Mouse (Mus musculus): ENCODE measurements at regions not wholly inside any gene's neighbourhood (a gene's known extent, or its start where the extent isn't known, plus 50 kb on each side); places are given as distances from the start of the nearest gene placed in this dataset.

GRCm38 (mm10) chr16:30000166-30000565 is 64.0 kb upstream of the Hes1 start:
- Histone ChIP-seq H3K4me1 (replicated peaks) (peaks cover 4% of the 10 kb centered on the region; the same call in 1 of the 2 replicates), H3K27me3 (no peaks in the 10 kb centered on the region), H3K4me3 (replicated peaks) (no peak overlapping the region), H3K4me2 (no peak overlapping the region), H3K9me3 (replicated peaks) (no peaks in the 10 kb centered on the region), H3K9ac (no peak overlapping the region), H3K27ac (replicated peaks) (no peak overlapping the region), H3K36me3 (replicated peaks) (no peaks in the 10 kb centered on the region)
- ATAC-seq (ENCODE audit: insufficient read depth) = no peak
- 64% methylated on average over 2 of the region's 2 CpGs for WGBS (ENCODE audit: insufficient replicate concordance)

- Histone ChIP-seq H3K9ac (no peak overlapping the region), H3K27ac (replicated peaks) (no peak overlapping the region), H3K4me3 (replicated peaks) (no peak overlapping the region), H3K9me3 (replicated peaks) (no peaks in the 10 kb centered on the region), H3K4me1 (replicated peaks) (peaks cover 4% of the 10 kb centered on the region), H3K4me2 (no peak overlapping the region), H3K27me3 (peaks cover 39% of the 10 kb centered on the region), H3K36me3 (replicated peaks) (no peaks in the 10 kb centered on the region)
- ATAC-seq (ENCODE audit: insufficient read depth) = no peak
- 27% methylated on average over 3 of the region's 3 CpGs for WGBS (ENCODE audit: insufficient replicate concordance)
Measured at GRCm38 (mm10) chr16:30005124-30005523, 59.1 kb upstream of the Hes1 start.

DNA sequence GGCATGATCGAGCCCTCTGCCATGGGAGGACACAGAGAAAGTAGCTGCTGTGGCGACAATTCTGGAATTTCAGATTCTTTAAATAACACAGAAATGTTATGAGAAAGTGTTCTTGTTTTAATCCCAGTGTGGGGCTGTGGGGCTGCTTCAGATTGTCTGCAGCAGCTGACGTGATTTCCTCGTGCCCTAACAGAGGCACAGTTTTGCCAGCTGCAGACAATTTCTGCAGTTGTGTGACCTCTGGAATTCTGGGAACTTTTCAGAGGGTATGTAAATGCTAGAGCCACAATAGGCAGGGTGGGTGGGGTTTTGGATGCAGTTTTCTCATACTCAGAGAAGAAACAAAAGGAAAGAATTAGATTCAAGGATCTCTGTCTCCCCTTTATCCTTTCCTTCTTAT is 57.4 kb upstream of the Hes1 start:
- Histone ChIP-seq H3K27me3 (peaks cover 48% of the 10 kb centered on the region), H3K4me3 (replicated peaks) (no peak overlapping the region), H3K9me3 (replicated peaks) (no peaks in the 10 kb centered on the region), H3K36me3 (replicated peaks) (no peaks in the 10 kb centered on the region), H3K27ac (replicated peaks) (no peak overlapping the region), H3K4me1 (replicated peaks) (peaks cover 4% of the 10 kb centered on the region), H3K4me2 (no peak overlapping the region), H3K9ac (no peak overlapping the region)
- 64% methylated on average over 4 of the region's 4 CpGs for WGBS (ENCODE audit: insufficient replicate concordance)
- no peak for ATAC-seq (ENCODE audit: insufficient read depth)

DNA sequence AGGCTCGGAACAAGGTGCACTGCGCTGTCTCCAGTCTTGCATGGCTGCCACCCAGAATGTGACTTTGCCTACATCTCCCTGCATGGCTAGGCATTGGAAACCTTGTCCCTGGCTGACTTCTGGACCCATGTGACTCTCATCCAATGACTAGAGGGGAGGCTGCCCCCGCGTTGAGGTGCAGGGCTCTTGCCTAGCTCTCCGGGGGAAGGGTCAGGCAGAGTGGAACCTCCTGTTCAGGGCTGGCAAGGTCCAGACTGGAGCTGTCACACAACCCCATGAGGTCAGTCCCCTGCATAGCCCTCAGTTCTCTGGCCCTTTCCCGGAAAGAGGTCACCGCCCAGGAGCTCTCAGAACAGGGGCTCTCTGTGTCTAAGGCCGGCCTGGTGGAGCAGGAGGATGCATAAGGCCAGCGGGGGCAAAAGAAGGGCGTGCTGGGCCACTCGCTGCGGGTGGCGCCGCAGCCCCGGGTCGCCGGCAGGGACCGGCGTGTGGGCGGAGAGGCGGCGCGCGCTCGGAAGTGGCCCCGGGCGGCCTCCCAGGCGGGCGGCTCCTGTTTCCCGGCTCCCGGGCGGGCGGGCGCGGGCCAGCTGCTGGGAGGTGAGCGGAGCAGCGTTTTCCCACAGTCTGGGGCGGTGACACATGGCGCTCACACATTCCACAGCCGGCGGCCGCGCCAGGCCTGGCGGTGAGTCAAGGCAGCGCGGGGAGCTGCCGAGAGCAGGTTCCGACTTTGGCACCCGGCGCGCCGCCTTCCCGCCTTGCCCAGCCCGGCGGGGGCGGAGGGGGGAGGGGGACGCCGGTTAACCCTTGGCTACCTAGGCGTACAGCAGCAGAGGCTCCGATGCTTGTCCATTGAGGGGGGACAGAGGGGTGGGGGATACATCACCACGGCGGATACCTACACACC is 55.5 kb upstream of the Hes1 start:
- 2% methylated on average over 46 of the region's 62 CpGs for WGBS (ENCODE audit: insufficient replicate concordance)
- peak overlapping the region; percentile 87 for H3K27ac ChIP-seq (replicated peaks)
- ATAC-seq (ENCODE audit: insufficient read depth) = peak; percentile 80
- peak overlapping the region; percentile 54 for H3K4me3 ChIP-seq (replicated peaks)
- no peaks in the 10 kb centered on the region for H3K9me3 ChIP-seq (replicated peaks)
- H3K9ac ChIP-seq = peak overlapping the region; percentile 25; the same call in 1 of the 2 replicates
- peak overlapping the region; percentile 61 for H3K4me2 ChIP-seq
- peaks cover 9% of the 10 kb centered on the region for H3K4me1 ChIP-seq (replicated peaks)
- peaks cover 48% of the 10 kb centered on the region for H3K27me3 ChIP-seq
- H3K36me3 ChIP-seq (replicated peaks) = no peaks in the 10 kb centered on the region

- WGBS (ENCODE audit: insufficient replicate concordance) = 9% methylated on average over 17 of the region's 17 CpGs
- no peaks in the 10 kb centered on the region for H3K9me3 ChIP-seq (replicated peaks)
- peak overlapping the region; percentile 87 for H3K27ac ChIP-seq (replicated peaks)
- H3K4me2 ChIP-seq = peak overlapping the region; percentile 61
- H3K27me3 ChIP-seq = peaks cover 48% of the 10 kb centered on the region
- no peaks in the 10 kb centered on the region for H3K36me3 ChIP-seq (replicated peaks)
- ATAC-seq (ENCODE audit: insufficient read depth) = peak; percentile 47
- H3K4me3 ChIP-seq (replicated peaks) = peak overlapping the region; percentile 54
- peaks cover 16% of the 10 kb centered on the region for H3K4me1 ChIP-seq (replicated peaks)
- no peak overlapping the region for H3K9ac ChIP-seq
Measured at GRCm38 (mm10) chr16:30009521-30010186, 54.5 kb upstream of the Hes1 start.

DNA sequence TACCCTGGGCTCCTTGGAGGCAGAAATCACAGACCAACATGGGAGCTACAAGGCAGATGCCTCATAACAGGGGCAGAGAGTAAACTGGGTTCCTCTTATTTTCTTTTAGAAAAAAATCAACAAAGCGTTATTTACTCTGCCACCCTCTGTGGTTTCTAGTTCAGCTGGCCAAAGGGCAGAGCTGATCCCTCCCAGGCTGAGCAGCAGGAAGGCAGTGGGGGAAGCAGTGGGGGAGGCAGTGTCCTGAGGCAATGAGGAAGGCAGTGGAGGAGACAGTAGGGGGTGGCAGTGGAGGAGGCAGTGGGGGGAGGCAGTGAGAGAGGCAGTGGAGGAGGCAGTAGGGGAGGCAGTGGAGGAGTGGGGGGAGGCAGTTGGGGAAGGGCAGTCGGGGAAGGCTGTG is 51.1 kb upstream of the Hes1 start:
- WGBS (ENCODE audit: insufficient replicate concordance) = 4% methylated on average over 2 of the region's 2 CpGs
- H3K27ac ChIP-seq (replicated peaks) = peak overlapping the region; percentile 53; the same call in 1 of the 2 replicates
- H3K4me1 ChIP-seq (replicated peaks) = peaks cover 14% of the 10 kb centered on the region
- no peaks in the 10 kb centered on the region for H3K36me3 ChIP-seq (replicated peaks)
- no peak overlapping the region for H3K4me2 ChIP-seq
- H3K27me3 ChIP-seq = peaks cover 29% of the 10 kb centered on the region
- no peak overlapping the region for H3K4me3 ChIP-seq (replicated peaks)
- ATAC-seq (ENCODE audit: insufficient read depth) = no peak; the same call in 1 of the 2 replicates
- H3K9ac ChIP-seq = no peak overlapping the region
- no peaks in the 10 kb centered on the region for H3K9me3 ChIP-seq (replicated peaks)

DNA sequence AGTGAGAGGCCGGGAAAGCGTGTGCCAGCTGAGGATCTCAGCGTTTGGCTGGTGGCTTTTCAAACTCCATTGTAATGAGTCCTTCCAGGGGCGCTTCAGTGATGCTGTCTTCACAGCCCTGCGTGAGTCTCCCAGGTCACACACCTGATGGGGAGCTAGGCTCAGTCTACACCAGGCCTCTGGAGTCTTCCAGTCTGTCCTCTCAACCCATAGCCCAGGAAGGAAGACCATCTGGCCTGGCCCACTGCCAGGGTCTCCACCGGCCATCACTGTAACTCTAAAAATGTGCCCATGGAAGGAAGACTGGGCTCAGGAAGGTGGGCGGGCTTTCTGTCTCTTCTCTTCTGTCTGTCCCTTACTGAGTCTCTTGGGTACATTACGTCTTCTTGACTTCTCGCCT is 50.2 kb upstream of the Hes1 start:
- H3K9ac ChIP-seq = no peak overlapping the region
- WGBS (ENCODE audit: insufficient replicate concordance) = 65% methylated on average over 9 of the region's 9 CpGs
- H3K4me2 ChIP-seq = no peak overlapping the region
- H3K4me1 ChIP-seq (replicated peaks) = peaks cover 11% of the 10 kb centered on the region
- H3K27ac ChIP-seq (replicated peaks) = no peak overlapping the region
- no peak overlapping the region for H3K4me3 ChIP-seq (replicated peaks)
- H3K36me3 ChIP-seq (replicated peaks) = no peaks in the 10 kb centered on the region
- peaks cover 21% of the 10 kb centered on the region for H3K27me3 ChIP-seq
- no peaks in the 10 kb centered on the region for H3K9me3 ChIP-seq (replicated peaks)
- ATAC-seq (ENCODE audit: insufficient read depth) = no peak

Measured in liver, embryonic 15.5 days (tissue).